Mouse (Mus musculus) spleen, embryonic (tissue): ENCODE results near the gene Tmem106c.

Experiments used
- CTCF ChIA-PET: fragments of 350-600 bp; sonication (Branson Sonifier 250); formaldehyde crosslinking; loops from one replicate; lab custom pipeline; 2022; lab: Charles Lee

The Tmem106c gene

GRCm38 (mm10) chr15:97963989-97964835 lies at the start of gene Tmem106c:
Gene Tmem106c (plus strand): TSS chr15:97964200.
- CTCF ChIA-PET = interaction anchor here (0.7 kb wide), 1 partner anchor 1456 kb away, joined by 3 read pairs; no protein-coding TSS in a partner anchor

DNA sequence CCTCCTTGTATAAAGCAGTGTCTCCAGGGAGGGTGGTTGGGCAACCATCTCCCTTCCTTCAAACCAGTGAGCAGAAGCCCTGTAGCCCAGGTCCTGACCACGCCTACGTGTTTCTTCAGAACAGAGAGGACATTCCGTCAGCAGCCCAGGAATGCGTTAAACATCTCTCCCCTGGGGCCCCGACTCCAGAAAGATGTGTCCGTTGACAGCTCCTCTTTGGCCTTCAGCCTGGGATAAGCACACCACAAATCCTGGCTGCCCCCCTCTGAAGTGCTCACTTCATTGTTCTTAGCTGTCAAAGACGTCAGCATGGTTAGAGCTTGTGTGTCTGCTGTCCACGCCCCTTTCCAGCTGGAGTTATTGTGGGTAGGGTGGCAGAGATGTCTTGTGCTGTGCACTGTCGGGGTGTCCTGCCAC lies 49.7 kb upstream of the Tmem106c start:
- CTCF ChIA-PET = no interaction called here

- CTCF ChIA-PET = no interaction called here
Measured at GRCm38 (mm10) chr15:97917994-97918393, 46.0 kb upstream of the Tmem106c start.

DNA sequence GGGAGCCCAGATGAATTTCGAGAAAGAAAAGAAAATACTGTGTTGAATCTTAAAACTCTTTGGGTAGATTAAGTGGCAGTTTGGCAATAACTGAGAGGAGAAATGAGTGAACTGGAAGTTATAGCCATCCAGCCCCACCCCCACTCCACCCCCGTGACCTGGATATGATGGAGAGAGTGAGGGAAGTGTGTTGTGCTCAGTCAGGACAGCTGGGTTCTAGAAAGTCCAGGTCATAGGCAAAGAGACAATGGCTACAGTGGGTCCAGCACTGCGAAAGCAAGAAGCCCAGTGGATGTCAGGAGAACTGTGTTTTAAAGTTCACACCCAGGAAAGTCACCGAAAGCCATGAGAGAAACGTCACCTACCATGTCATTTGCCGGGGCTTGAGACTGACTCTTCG lies 44.8 kb upstream of the Tmem106c start:
- CTCF ChIA-PET = no interaction called here

DNA sequence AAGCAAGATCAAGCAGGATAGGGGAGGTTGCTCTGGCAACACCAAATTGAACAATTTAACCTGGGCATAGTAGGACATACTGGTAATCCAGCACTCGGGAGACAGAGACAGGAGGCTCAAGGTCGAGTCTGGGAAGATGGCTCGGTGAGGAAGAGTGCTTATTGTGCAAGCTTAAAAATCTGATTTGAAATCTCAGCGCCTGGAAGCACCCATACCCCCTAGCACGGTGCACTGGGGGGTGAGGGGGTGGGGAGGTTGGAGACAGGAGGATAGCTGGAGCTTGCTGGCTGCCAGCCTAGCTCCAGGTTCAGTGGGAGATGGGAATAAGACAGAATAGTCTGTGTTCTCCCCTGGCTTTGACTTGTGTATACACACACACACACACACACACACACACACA lies 43.7 kb upstream of the Tmem106c start:
- CTCF ChIA-PET = interaction anchor here (0.6 kb wide), 1 partner anchor 20 kb away, joined by 3 read pairs; no protein-coding TSS in a partner anchor

DNA sequence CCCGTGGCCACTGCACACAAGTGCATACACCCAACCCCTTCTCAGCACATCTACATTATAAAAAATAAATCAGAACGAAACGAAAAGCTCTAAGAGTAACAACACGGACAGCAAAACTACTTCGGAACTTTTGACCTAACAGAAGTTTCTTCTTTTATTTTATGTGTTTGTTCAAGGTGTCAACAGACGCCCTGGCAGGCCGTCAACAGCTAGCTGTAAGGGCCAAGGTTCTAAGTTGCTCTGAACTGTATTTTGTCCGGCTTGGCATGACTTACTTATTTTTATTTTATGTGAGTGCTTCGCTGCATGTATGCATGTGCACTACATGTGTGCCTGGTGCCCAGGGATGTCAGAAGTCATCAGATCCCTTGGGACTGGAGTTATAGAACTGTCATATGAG lies 42.2 kb upstream of the Tmem106c start:
- CTCF ChIA-PET = no interaction called here

GRCm38 (mm10) chr15:97922421-97922820 lies 41.6 kb upstream of the Tmem106c start:
- CTCF ChIA-PET = no interaction called here

DNA sequence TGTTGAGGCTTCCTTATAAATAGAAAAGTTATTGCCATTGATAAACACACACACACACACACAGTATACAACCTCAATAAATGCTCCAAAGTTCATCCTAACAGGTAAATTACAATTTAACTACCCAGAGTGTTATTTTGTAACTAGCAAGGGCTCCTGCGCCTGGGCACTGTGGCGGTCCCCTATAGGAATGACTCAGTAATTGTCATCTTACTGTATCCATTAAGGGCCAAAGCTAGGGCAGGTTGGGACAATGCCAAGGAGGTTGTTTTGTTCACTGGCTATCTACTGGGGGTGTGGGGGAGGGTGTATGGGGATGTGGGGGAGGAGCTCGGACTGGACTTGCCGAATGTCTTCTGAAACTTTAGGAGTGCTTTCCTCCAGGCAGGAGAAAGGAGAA lies 37.0 kb upstream of the Tmem106c start:
- CTCF ChIA-PET = no interaction called here

DNA sequence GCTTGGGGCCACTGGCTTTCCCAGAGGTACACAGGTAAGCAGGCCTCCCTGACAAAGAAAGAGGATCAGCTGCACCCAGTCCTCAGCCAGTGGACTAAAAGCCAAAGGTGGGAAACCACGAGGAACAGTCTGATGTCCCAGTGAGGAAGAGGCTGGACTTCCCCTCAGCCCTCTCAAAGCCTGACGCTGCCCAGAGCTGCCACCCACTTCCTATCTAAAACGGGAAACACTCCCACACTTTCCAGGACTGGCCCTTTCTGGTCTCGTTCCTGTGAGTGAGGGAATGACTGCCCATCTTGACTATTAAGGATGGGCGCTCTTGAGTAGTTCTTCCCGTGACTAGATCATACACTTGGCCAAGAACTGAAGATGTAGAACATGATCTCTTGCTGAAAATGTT lies 36.2 kb upstream of the Tmem106c start:
- CTCF ChIA-PET = no interaction called here

DNA sequence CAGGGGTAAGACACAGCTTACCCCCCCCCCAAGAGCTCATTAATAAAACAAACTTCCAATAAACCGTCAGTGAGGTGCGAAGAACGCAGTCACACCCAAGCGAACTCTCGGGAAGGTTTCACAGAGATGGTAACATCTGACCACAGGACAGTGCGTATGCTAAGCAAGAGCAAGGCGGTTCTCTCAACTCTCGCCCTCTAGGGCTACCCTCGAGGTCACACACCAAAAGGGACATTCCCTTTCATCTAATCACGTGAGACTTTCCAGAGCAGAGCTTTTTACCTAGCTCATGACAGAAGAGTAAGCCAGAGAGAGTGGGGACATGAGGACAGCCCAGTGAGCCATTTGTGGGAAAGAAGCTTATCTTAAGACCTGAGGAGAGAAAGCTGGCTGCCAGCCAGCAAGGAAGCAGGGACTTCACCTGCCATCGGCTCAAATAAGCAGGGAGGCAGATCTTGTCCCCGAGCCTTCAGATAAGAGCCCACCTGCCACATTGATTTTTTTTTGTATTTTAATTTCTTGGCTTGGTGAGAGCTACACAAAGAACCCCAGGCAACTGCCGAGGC lies 34.7 kb upstream of the Tmem106c start:
- CTCF ChIA-PET = no interaction called here

DNA sequence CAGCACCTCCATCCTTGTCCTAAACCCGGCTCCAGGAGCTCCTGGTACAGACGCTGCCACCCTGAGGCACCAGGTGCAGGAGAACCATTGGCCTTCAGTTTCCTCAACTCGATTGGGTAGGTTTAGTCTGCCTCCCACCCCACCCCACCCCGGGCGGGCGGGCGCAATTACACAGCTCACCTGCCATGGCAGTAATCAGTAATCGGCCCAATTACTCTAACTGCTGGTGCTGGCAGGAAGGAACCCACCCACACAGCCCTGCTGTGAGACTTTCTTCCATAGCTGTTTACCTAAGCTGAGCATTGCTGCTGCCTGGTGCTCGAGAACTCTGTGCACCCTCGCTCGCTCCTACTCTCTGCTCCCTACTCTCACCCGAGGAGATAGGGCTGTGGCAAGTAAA lies 31.6 kb upstream of the Tmem106c start:
- CTCF ChIA-PET = no interaction called here

GRCm38 (mm10) chr15:97938580-97938979 lies 25.4 kb upstream of the Tmem106c start:
- CTCF ChIA-PET = no interaction called here

GRCm38 (mm10) chr15:97940088-97940487 lies 23.9 kb upstream of the Tmem106c start:
- CTCF ChIA-PET = no interaction called here

GRCm38 (mm10) chr15:97941306-97941705 lies 22.7 kb upstream of the Tmem106c start:
- CTCF ChIA-PET = no interaction called here

DNA sequence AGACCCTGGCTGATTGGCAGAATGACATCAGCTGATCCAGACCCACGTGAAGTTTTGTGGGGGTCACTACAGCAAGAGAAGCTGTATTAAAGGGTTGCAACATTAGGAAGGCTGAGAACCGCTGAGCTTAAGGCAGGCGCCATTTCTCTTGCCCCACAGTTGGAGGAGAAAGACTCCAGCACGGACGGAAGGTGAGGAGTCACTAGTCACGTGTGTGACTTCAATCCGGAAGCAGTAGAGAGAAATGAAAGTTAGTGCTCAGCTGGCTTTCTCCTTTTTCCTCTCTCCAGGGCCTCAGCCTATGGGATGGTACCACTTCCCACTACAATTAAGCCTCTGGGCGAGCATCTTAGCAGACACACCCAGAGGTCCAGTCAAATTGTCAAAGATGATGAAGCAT lies 21.5 kb upstream of the Tmem106c start:
- CTCF ChIA-PET = no interaction called here

GRCm38 (mm10) chr15:97943356-97943755 lies 20.6 kb upstream of the Tmem106c start:
- CTCF ChIA-PET = interaction anchor here (0.7 kb wide), 1 partner anchor 88 kb away, joined by 3 read pairs; no protein-coding TSS in a partner anchor

DNA sequence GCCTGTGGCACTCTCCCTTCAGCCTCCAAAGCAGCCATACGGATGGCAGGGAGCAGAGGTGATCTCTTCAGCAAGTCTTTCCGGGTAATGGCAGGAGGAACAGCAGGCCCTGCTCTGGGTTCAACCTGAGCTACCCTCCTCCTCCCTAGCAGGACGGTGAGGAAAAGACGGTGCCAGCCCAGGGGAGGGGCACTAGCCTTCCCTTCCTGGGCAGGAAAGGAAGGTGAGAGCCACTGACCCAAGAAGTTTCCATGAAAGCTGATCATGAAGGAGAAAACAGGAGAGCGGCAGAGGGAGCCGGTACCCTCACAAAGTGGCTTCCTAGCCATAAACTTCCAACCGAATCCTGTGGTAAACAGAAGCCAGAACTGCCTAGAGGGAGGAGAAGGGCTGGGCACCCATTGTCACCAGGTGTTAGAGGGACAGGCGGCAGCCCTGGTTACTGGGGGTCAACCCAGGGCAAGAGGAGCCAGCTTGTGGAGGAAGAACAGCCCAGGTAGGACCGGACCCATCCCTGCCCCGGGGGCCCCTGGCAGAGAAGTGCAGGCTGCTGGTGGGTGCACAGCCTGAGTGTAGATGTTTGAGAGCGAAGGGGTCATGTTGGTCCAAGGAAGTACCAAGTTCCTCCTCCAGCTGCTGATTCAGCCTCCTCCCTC lies 19.0 kb upstream of the Tmem106c start:
- CTCF ChIA-PET = no interaction called here

DNA sequence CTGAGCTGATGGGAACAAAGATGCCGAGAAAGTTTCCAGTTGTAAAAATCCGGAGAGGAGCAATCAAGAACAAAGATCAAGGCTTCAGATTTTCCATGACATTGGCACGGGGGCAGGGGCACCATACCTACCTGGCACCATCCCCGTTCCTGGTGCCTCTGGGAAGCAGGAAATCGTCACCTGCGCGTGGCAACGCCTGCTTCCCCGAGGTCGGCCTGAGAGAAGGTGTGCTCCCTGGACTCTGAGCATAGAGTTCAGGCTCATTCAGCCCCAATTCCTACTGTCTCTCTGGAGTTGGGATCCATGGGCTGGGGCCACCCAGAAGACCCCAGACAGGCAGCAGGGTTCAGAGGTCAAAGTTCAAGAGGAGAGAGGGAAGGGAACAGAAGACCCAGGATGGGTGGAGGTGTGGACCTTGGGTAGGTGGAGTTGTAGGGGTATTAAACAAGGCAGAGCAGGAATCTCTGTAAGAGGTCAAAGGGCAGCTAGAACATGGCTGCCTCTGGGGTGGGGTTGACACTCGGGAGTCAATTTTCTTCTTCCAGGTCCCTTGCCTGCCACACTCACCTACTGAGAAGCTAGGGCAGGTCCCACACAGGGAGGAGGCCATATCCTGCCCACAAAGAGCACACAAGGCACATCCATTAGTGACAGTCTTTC lies 18.2 kb upstream of the Tmem106c start:
- CTCF ChIA-PET = interaction anchor here (0.6 kb wide), 1 partner anchor 924 kb away, joined by 9 read pairs; no protein-coding TSS in a partner anchor

GRCm38 (mm10) chr15:97948720-97949119 lies 15.3 kb upstream of the Tmem106c start:
- CTCF ChIA-PET = no interaction called here

DNA sequence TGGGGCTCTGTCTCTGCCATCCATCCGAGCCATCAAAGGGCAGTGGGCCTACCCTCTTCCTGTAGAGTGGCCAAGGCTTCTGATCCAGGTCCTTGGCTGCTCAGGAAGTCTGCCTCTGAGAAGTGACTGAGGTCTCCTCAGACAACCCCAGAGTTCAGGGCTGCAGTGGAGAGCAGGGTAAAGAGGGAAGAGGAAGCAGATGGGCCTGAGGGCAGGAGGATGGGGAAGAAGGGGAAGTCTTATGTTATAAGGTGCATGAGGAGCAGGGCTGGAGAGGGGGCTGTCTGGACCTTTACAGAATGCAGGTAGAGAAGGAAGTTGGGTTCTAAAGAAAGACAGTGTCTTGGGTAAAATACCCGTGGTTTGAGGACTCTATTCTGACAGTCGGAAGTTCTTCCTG lies 14.3 kb upstream of the Tmem106c start:
- CTCF ChIA-PET = no interaction called here

- CTCF ChIA-PET = no interaction called here
Measured at GRCm38 (mm10) chr15:97950240-97950639, 13.8 kb upstream of the Tmem106c start.
